Mouse (Mus musculus): ENCODE measurements around the gene Mtus2.

The Mtus2 gene

GRCm38 (mm10) chr5:148181308-148181630, 224.1 kb downstream of the Mtus2 start:
- no peak for DNase-seq (ENCODE audit: low spot score in 2 of 2)

- DNase-seq (ENCODE audit: low spot score in 2 of 2): no peak
Observed at GRCm38 (mm10) chr5:148181901-148182300, 224.8 kb downstream of the Mtus2 start.

GRCm38 (mm10) chr5:148185898-148186297, 228.8 kb downstream of the Mtus2 start:
- DNase-seq (ENCODE audit: low spot score in 2 of 2): no peak

- no peak for DNase-seq (ENCODE audit: low spot score in 2 of 2)
Observed at GRCm38 (mm10) chr5:148191416-148191815, 234.3 kb downstream of the Mtus2 start.

- DNase-seq (ENCODE audit: low spot score in 2 of 2): no peak
Observed at GRCm38 (mm10) chr5:148211831-148212230, 254.7 kb downstream of the Mtus2 start.

- DNase-seq (ENCODE audit: low spot score in 2 of 2): no peak
Observed at GRCm38 (mm10) chr5:148216786-148217185, 259.7 kb downstream of the Mtus2 start.

- no peak for DNase-seq (ENCODE audit: low spot score in 2 of 2)
Observed at GRCm38 (mm10) chr5:148222898-148223297, 265.8 kb downstream of the Mtus2 start.

- DNase-seq (ENCODE audit: low spot score in 2 of 2): no peak
Observed at GRCm38 (mm10) chr5:148224004-148224403, 266.9 kb downstream of the Mtus2 start.

GRCm38 (mm10) chr5:148233714-148234113, 276.6 kb downstream of the Mtus2 start:
- no peak for DNase-seq (ENCODE audit: low spot score in 2 of 2)

- DNase-seq (ENCODE audit: low spot score in 2 of 2): no peak
Observed at GRCm38 (mm10) chr5:148236616-148237015, 279.5 kb downstream of the Mtus2 start.

GRCm38 (mm10) chr5:148239067-148239466, 281.9 kb downstream of the Mtus2 start:
- no peak for DNase-seq (ENCODE audit: low spot score in 2 of 2)

GRCm38 (mm10) chr5:148239757-148240156, 282.6 kb downstream of the Mtus2 start:
- no peak for DNase-seq (ENCODE audit: low spot score in 2 of 2)

GRCm38 (mm10) chr5:148241932-148242331, 284.8 kb downstream of the Mtus2 start:
- peak in 1 of 2 experiments; percentile 36 for DNase-seq (ENCODE audit: low spot score in 2 of 2)

GRCm38 (mm10) chr5:148244471-148244870, 287.4 kb downstream of the Mtus2 start:
- no peak for DNase-seq (ENCODE audit: low spot score in 2 of 2)

GRCm38 (mm10) chr5:148245386-148245785, 288.3 kb downstream of the Mtus2 start:
- DNase-seq (ENCODE audit: low spot score in 2 of 2): no peak

- no peak for DNase-seq (ENCODE audit: low spot score in 2 of 2)
Observed at GRCm38 (mm10) chr5:148248236-148248635, 291.1 kb downstream of the Mtus2 start.

GRCm38 (mm10) chr5:148251847-148252246, 294.7 kb downstream of the Mtus2 start:
- no peak for DNase-seq (ENCODE audit: low spot score in 2 of 2)

GRCm38 (mm10) chr5:148262016-148262415, 304.9 kb downstream of the Mtus2 start:
- DNase-seq (ENCODE audit: low spot score in 2 of 2): no peak

- no peak for DNase-seq (ENCODE audit: low spot score in 2 of 2)
Observed at GRCm38 (mm10) chr5:148264819-148265707, 307.9 kb downstream of the Mtus2 start.

GRCm38 (mm10) chr5:148266841-148267240, 309.7 kb downstream of the Mtus2 start:
- DNase-seq (ENCODE audit: low spot score in 2 of 2): no peak

GRCm38 (mm10) chr5:148267446-148267845, 310.3 kb downstream of the Mtus2 start:
- DNase-seq (ENCODE audit: low spot score in 2 of 2): no peak

- no peak for DNase-seq (ENCODE audit: low spot score in 2 of 2)
Observed at GRCm38 (mm10) chr5:148272065-148272464, 314.9 kb downstream of the Mtus2 start.

GRCm38 (mm10) chr5:148272771-148273170, 315.7 kb downstream of the Mtus2 start:
- DNase-seq (ENCODE audit: low spot score in 2 of 2): no peak

- DNase-seq (ENCODE audit: low spot score in 2 of 2): no peak
Observed at GRCm38 (mm10) chr5:148278233-148278632, 321.1 kb downstream of the Mtus2 start.
